Mouse (Mus musculus): ENCODE data around the gene Slco4a1.

Slco4a1 gene

DNA sequence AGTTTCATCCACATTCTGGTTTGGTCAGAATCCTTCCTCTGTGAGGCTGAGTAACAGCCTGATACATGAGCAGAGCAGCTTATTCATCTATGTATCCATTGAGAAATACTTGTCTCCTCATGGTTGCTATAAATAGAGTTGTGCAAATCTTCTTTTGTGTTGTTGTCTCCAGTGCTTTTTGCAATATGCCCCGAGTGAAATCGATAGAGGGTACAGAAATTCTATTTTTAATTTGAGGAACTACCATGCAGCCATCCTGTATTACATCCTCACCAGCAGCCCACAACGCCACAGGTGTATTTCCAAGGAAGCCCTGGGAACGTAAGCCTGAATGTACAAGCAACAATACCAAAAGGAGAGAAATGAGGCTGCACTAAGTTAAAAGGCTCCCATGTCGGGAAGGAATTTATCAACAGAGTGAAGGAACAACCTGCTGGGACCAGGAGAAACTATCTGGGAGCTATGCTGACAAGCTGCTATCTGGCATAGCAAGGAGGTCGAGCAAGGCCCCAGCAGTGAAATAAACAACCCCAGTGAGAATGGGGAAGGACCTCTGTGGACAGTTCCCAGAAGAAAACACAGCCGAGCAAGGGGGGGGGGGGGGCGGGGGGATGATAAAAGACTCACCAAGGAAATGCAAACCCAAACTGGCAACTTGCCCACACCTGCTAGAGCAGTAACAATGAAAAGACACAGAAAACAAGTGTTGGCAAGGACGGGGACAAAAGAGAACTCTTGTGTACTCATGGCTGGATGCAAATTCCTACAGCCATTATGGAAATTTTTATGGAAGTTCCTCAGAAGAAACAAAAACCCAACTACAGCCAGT lies 10.9 kb upstream of the Slco4a1 start:
- CTCF ChIA-PET: no interaction called here

DNA sequence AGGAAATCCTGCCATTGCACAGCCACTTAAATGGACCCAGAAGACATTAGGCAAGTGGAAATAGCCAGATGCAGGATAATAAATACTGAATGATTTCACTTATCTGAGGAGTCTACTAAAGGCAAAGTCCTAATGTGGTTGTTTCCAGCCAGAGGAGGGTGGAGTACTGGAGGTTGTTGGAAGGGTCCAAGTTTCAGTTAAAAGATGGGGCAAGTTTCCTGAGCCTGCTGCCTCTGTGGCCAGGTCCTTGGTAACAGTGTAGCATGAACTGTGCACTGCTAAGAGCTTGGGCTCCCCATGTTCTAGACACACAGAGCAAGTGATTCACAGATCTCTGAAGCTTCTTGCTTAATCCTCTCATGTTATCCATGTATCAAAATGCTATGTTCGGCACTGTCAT lies 10.1 kb upstream of the Slco4a1 start:
- CTCF ChIA-PET: no interaction called here

DNA sequence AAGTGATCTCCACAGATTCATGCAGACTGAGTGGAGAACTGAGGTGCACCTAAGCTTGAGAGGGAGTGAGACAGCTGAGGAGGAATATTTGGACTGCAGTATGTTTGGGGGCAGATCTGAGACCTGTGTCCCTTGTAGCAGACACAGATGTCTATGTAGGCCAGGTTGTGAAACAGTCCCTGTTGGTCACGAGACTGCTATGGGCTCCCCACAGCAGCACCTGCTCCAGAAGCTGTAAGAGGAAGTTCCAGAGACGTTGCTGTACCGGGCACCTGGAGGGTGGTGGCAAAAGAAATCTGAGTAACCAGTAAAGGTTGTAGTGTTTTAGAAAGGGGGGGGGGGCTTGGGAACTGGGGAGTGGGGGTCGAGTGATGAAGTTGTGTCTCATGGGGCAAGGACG lies 7.0 kb upstream of the Slco4a1 start:
- CTCF ChIA-PET: interaction anchor here (1.1 to 2.6 kb wide), 2 partner anchors 12 to 16 kb away, joined by 5 to 12 read pairs; no protein-coding TSS in a partner anchor

- CTCF ChIA-PET: no interaction called here
These were observed 5.5 kb upstream of the Slco4a1 start for GRCm38 (mm10) chr2:180450529-180450928.

DNA sequence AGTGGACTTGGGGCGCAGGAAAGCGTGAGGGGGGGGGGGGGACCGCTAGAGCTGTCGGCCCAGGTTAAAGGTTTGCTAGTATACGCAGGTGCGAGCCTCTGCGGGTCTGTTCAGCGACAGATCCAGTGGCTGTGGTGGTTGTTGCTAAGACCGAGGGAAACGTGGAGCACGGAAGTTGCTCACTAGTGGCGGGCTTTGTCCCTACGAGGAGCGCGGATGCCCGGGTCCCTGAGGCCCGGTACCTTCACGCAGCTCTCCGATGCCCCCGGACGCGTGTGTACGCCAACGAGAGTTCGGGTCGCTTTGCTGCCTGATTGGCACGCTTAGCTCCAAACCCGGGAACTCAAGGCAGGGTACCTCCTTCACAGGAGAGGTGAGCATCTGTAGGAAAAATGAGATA lies 660 bp downstream of the Slco4a1 start:
- CTCF ChIA-PET: no interaction called here

GRCm38 (mm10) chr2:180457680-180458079 lies 1.6 kb downstream of the Slco4a1 start:
- CTCF ChIA-PET: no interaction called here

DNA sequence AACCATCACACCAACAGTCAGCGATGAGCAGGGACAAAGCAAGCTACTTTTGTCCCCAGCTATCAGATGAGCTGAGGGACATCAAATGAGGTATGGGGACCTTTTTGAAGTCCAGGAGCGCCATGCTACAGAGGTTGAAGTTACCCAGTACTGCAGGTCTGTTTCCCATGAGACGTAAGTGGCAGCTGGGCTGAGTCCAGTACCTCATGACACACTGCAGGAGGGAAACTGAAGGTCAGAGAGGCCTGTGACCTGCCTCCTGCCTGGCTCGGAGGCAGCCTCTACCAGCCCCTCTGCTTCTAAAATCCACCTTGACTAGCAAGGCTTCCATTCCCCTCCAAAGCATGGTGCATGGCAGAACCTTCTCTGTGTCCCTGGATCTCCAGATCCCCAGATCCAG lies 3.4 kb downstream of the Slco4a1 start:
- CTCF ChIA-PET: no interaction called here

- CTCF ChIA-PET: no interaction called here
These were observed 4.8 kb downstream of the Slco4a1 start for GRCm38 (mm10) chr2:180460801-180461200.

GRCm38 (mm10) chr2:180462593-180462992 lies 6.5 kb downstream of the Slco4a1 start:
- CTCF ChIA-PET: no interaction called here

- CTCF ChIA-PET: no interaction called here
These were observed 10.5 kb downstream of the Slco4a1 start for GRCm38 (mm10) chr2:180466505-180466904.

- CTCF ChIA-PET: no interaction called here
These were observed 12.8 kb downstream of the Slco4a1 start for GRCm38 (mm10) chr2:180468871-180469270.

DNA sequence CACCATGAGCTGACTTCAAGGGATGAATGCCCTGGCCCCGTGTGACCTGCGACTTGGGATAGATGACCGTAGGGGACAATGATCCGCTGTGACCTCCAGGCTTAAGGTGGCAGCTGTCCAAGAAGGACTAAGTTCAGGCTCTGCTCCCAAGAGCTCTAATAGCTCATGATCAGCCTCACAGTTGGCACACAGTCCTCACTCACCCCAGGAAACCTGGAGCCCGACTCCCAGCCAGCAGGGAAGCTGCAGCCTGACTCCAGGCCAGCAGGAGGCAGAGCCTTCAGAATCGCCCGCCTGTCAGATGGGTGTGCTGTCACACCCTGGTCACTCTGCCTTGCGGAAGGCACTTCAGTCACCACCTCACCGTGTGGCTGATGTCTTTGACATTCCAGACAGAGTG lies 13.7 kb downstream of the Slco4a1 start:
- CTCF ChIA-PET: no interaction called here

GRCm38 (mm10) chr2:180472306-180473079 lies 16.4 kb downstream of the Slco4a1 start:
- CTCF ChIA-PET: interaction anchor here (0.8 to 1.2 kb wide), 2 partner anchors 44 to 106 kb away, joined by 3 to 4 read pairs; no protein-coding TSS in a partner anchor

GRCm38 (mm10) chr2:180473080-180473440 lies 17.0 kb downstream of the Slco4a1 start:
- CTCF ChIA-PET: interaction anchor here (0.6 to 1.2 kb wide), 3 partner anchors 44 to 167 kb away, joined by 3 to 10 read pairs (median 4); no protein-coding TSS in a partner anchor

- CTCF ChIA-PET: no interaction called here
These were observed 18.8 kb downstream of the Slco4a1 start for GRCm38 (mm10) chr2:180474864-180475263.

DNA sequence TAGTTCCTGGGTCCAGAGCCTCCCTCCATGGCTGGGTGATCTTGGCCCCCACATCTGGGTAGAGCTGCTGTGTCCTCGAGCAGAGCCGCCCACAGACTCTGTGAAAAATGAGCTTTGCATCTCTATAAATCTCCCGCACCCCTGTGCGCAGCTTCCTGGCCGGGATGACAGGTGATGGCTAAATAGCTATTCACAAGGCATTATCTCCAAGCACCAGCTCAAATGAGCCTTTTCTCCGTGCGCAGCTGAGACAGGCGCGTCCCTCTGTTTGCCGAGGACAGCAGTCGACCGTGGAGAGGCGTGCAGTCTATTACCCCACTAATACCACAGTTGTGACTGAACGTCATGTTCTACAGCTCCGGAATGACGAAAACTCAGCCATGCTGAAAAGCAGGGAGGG lies 26.2 kb downstream of the Slco4a1 start:
- CTCF ChIA-PET: no interaction called here

DNA sequence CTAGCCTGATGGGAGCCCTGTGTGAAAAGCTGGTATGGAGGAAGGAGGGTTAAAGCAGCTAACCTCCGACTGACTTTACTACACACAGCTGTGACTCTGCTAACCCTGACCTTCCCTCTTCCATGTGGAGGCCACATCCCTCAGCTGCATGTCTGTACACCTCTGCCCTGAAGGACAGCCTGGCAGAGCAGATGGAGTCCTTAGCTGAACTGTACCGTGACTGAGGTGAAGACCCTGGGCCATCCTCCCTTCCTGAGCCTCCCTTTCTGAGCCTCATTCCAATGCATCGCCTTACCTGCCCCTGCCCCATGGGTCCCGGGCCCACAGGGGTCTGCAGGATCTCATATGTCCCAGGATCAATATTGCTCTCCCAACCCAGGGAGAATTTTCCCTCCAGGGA lies 28.8 kb downstream of the Slco4a1 start:
- CTCF ChIA-PET: no interaction called here

DNA sequence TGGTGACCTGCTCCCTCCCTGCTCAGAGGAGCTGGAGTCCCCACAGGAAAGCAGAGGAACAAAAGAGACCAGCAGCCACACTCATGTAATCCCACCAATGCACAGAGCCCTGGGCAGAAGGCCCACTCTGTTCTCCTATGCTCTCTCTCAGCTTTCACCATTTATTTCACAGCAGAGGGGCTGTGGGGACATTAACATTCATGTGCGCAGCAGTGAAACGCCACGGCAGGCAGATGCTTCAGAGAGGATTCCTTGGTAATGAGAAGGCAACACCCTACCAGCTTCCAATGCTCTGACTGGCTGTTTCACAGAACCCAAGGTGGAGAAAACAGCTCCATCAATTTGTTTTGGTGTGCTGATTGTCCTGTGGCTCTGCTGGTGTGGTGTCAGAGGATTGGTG lies 29.3 kb downstream of the Slco4a1 start:
- CTCF ChIA-PET: no interaction called here

DNA sequence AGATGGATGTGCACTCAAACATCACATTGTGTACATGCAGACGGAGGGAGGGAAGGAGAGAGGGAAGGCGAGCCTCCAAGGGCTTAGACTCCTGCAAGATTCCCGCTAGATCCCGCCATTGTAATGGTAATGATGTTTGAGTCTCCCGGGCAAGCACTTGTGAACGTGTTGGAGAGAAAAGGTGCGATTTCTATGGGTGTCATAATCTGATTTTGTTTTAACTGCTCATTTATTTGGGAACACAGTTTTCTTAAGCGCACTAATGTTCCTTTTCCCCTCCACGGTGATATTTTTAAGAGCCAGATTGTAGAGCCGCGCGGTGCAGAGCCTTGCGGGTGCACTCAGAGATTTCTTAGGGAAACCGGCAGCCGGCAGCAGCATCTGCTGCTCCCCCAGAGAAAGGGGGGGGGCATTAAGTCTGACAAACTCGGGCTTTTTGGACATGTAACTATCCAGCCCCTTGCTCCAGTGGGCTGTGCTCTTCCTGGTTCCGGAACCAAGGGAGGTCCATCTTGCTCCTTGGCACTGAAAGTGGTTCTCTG lies 32.2 kb downstream of the Slco4a1 start:
- CTCF ChIA-PET: no interaction called here

DNA sequence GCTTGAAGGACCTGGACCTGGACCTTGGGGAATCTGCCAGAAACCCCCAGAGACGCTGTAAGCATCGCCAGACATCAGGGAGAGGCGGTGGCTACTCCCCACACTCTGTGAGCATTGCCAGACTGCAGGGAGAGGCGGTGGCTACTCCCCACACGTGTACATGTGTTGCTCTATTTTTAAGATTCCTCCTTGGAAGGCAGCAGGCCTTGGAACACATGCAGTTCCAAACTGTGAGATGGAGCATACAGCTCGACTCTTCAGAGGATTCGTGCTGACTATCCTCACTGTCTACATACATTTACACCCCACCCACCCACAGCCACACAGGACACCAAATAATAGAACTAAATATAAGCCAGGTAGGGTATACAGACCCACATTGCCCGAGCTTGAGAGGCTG lies 39.9 kb downstream of the Slco4a1 start:
- CTCF ChIA-PET: no interaction called here

GRCm38 (mm10) chr2:180499741-180500140 lies 43.7 kb downstream of the Slco4a1 start, which contains the start of gene Ntsr1:
TSS of gene Ntsr1 (plus strand) at chr2:180499976.
- CTCF ChIA-PET: no interaction called here

DNA sequence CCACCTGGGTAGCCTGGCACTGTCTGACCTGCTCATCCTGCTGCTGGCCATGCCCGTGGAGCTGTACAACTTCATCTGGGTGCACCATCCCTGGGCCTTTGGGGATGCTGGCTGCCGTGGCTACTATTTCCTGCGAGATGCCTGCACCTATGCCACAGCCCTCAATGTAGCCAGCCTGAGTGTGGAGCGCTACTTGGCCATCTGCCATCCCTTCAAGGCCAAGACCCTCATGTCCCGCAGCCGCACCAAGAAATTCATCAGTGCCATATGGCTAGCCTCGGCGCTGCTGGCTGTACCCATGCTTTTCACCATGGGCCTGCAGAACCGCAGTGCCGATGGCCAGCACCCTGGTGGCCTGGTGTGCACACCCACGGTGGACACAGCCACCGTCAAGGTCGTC lies 44.7 kb downstream of the Slco4a1 start:
- CTCF ChIA-PET: no interaction called here
